Mouse (Mus musculus): Measurements from ENCODE around the gene Bahcc1. TPM values are rescaled to one million over a fixed set of nuclear protein-coding genes. Genes with fewer than 3 reads are reported as not detected.

Bahcc1 gene
- polyA plus RNA-seq, 1 experiment: not detected

DNA sequence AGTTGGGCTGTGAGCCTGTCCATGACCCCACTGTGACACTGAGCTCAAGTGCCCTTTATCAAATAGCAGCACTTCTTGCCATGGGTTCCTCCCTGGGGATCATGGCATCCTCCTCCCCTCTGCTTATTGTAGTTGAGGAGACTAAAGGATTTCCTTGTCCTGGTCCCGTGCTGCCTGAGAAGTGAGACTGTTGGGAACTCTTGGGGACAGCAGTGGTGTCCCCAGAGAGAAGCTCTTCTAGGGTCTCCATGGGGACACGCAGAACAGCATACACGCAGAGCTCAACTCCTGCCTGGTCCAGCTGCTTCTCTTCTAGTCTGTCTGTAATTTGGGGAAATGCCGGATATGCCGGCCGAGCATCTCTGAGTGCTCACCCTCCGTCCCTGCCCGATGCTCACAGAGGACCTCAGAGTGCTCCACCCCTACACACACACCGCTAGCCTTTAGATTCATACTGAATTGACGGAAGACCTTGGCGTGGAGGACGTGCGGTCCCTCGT lies 33.6 kb downstream of the Bahcc1 start:
- Histone ChIP-seq H3K4me1 (ENCODE audit: control insufficient read depth, insufficient read depth, low read length) (peaks cover 63% of the 10 kb centered on the region), H3K4me3 (ENCODE audit: insufficient read depth, low read depth, low read length) (no peak overlapping the region), H3K27ac (ENCODE audit: insufficient read depth, low read depth, low read length) (no peak overlapping the region)
- 88% methylated on average over 14 of the region's 14 CpGs for WGBS
- TF ChIP-seq POLR2A (IDR thresholded peaks at IDR 0.05; ENCODE audit: insufficient read depth, low read depth, low read length) (no peak), CTCF (IDR thresholded peaks at IDR 0.05; ENCODE audit: insufficient read depth, low read depth, low read length) (no peak)

DNA sequence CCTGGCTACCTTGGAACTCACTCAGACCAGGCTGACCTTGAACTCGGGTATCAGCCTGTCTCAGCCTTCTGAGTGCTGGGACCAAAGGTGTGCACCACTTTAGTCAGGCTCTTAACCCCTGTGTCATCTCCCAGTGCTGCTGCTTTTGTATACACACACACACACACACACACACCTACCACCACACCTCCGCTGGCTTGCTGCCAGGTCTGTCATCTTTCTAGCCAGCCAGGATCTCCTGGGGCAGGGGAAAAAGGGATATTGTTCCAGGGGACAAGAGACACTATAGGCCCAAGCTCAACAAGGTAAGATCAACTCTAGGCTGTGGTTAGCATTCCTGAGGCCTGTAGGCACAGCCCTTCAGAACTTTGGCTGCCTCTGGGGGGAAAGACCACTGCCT lies 34.5 kb downstream of the Bahcc1 start:
- TF ChIP-seq CTCF (IDR thresholded peaks at IDR 0.05; ENCODE audit: insufficient read depth, low read depth, low read length) (no peak), POLR2A (IDR thresholded peaks at IDR 0.05; ENCODE audit: insufficient read depth, low read depth, low read length) (no peak)
- 95% methylated on average over 2 of the region's 2 CpGs for WGBS
- Histone ChIP-seq H3K27ac (ENCODE audit: insufficient read depth, low read depth, low read length) (no peak overlapping the region), H3K4me3 (ENCODE audit: insufficient read depth, low read depth, low read length) (no peak overlapping the region), H3K4me1 (ENCODE audit: control insufficient read depth, insufficient read depth, low read length) (peaks cover 53% of the 10 kb centered on the region)

DNA sequence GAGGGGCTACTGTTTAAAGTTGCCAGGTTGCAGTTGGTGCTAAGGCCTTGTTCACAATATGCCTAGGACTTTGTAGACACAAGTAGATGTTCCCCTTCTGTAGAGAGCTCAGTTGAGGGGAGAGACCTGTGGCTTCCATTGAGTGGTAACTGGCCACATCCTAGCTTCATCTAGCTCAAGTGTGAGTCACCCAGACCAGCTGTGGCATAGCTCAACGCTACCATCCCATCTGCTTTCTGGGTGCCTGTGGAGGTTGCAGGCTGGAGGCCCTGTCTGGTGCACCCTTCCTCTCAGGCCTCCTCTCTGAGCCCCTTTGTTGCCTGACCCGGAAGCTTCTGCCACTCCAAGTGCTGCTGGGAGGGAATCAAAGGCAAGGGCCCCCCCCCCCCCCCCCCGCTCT lies 34.9 kb downstream of the Bahcc1 start:
- peaks cover 49% of the 10 kb centered on the region for H3K4me1 ChIP-seq (ENCODE audit: control insufficient read depth, insufficient read depth, low read length)
- H3K27ac ChIP-seq (ENCODE audit: insufficient read depth, low read depth, low read length): no peak overlapping the region
- H3K4me3 ChIP-seq (ENCODE audit: insufficient read depth, low read depth, low read length): no peak overlapping the region
- 29% methylated on average over 3 of the region's 3 CpGs for WGBS
- TF ChIP-seq CTCF (IDR thresholded peaks at IDR 0.05; ENCODE audit: insufficient read depth, low read depth, low read length) (no peak), POLR2A (IDR thresholded peaks at IDR 0.05; ENCODE audit: insufficient read depth, low read depth, low read length) (no peak)

DNA sequence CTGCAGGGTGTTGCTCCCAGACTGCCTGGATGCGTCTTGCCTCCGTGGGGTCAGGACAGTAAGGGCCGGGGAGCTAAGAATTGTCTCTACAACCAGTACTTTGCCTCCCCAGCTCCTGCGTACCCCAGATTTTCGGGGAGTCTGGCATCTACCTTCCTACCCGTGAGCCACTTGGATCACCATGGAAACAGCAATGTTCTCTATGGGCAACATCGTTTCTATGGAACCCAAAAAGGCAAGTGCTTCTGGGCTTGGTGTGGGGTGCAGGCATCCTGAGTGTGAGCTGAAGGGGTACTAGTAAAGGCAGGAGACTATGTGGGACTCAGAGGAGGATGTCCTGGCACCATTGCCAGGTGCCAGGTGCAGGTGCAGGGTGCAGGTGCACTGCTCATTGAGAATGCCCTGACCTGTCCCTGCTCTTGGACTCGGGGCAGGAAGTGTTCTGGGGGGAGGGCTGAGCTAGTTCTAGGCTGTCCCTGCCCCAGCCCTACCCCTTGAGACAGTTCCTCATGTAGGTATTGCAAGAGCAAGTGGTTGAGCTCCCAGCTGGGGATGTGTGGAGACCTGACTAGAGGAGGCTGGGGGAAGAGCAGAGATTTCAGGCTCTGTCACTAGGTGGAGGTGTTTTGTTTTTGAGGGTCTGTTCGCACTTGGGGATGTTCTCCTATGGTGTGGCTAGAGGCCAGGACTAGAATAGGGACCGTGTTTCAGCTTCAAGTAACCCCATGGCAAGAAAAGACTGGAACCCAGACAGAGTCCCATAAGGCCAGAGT lies 35.6 kb downstream of the Bahcc1 start:
- 40% methylated on average over 10 of the region's 10 CpGs for WGBS
- TF ChIP-seq CTCF (IDR thresholded peaks at IDR 0.05; ENCODE audit: insufficient read depth, low read depth, low read length): no peak; the same call in 1 of the 2 replicates
- no peak for TF ChIP-seq POLR2A (IDR thresholded peaks at IDR 0.05; ENCODE audit: insufficient read depth, low read depth, low read length)
- Histone ChIP-seq H3K27ac (ENCODE audit: insufficient read depth, low read depth, low read length) (peak overlapping the region; percentile 43; the same call in 1 of the 2 replicates), H3K4me1 (ENCODE audit: control insufficient read depth, insufficient read depth, low read length) (peaks cover 45% of the 10 kb centered on the region), H3K4me3 (ENCODE audit: insufficient read depth, low read depth, low read length) (no peak overlapping the region)

DNA sequence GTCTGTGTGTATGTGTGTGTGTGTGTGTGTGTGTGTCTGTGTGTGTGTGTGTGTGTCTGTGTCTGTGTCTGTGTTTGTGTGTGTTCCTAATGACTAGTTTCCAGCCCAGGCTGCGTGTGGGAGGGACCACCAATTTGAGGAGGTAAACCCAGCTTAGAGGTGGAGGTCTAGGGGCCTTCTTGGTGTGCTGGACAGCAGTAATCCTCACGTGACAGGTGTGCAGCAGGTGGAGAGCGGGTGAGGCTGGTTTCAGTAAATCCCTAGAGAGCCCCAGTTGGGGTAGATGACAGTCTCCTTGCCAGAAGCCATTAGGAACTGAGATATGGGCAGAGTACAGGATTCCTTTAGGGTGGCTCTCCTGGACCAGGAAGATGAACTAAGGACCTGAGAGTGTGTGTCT lies 36.3 kb downstream of the Bahcc1 start:
- WGBS: 86% methylated on average over 3 of the region's 3 CpGs
- TF ChIP-seq CTCF (IDR thresholded peaks at IDR 0.05; ENCODE audit: insufficient read depth, low read depth, low read length) (no peak), POLR2A (IDR thresholded peaks at IDR 0.05; ENCODE audit: insufficient read depth, low read depth, low read length) (no peak)
- Histone ChIP-seq H3K4me1 (ENCODE audit: control insufficient read depth, insufficient read depth, low read length) (peaks cover 39% of the 10 kb centered on the region), H3K27ac (ENCODE audit: insufficient read depth, low read depth, low read length) (no peak overlapping the region), H3K4me3 (ENCODE audit: insufficient read depth, low read depth, low read length) (no peak overlapping the region)

DNA sequence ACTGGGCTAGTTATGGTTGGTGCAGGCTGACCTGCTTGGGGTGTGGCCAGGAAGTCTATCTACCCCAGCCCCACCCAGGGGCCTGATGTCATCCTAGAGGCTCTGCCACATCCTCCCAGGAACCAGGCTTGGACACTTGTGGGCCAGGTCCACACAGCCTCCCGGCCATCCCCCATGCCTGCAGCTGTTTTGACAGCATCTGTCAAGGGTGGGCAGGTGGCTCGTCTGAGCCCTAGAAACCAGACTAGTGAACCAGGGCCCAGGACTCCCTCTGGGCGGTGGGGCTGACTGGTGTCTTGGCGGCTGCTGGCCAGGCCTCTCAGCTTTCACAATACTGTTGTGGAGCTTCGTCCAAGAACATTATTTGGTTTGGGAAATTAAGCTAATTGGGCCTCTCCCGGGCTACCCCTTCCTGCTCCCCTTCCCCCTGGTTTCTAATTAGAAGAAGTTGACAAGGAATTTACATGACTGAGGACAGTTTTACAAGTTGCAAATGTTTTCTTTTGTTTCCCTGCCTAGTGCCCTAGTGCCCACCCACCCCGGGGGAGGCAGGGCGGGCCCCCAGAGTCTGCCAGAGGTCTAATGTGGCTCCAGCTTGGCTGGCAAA lies 36.9 kb downstream of the Bahcc1 start:
- peaks cover 35% of the 10 kb centered on the region for H3K4me1 ChIP-seq (ENCODE audit: control insufficient read depth, insufficient read depth, low read length)
- TF ChIP-seq POLR2A (IDR thresholded peaks at IDR 0.05; ENCODE audit: insufficient read depth, low read depth, low read length): no peak
- no peak for TF ChIP-seq CTCF (IDR thresholded peaks at IDR 0.05; ENCODE audit: insufficient read depth, low read depth, low read length)
- no peak overlapping the region for H3K4me3 ChIP-seq (ENCODE audit: insufficient read depth, low read depth, low read length)
- no peak overlapping the region for H3K27ac ChIP-seq (ENCODE audit: insufficient read depth, low read depth, low read length)
- WGBS: 46% methylated on average over 8 of the region's 8 CpGs

DNA sequence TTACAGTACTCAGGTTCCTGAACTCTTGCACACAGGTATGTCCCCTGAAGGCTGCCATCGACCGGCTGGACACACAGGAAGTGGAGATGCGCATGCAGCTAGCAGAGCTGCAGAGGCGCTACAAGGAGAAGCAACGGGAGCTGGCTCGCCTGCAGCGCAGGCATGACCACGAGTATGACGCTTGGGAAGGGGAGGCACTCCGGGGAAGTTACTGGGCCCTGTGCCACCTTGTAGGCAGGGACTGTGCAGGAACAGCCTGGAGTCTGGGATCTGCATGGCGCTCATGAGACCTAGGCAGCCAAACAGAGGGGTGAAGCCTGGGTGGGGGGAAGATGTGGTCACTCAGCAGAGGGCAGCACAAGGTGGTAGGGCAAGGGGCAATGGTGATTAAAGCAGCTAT lies 46.6 kb downstream of the Bahcc1 start:
- no peak for TF ChIP-seq POLR2A (IDR thresholded peaks at IDR 0.05; ENCODE audit: insufficient read depth, low read depth, low read length)
- no peak for TF ChIP-seq CTCF (IDR thresholded peaks at IDR 0.05; ENCODE audit: insufficient read depth, low read depth, low read length)
- Histone ChIP-seq H3K4me3 (ENCODE audit: insufficient read depth, low read depth, low read length) (no peak overlapping the region), H3K4me1 (ENCODE audit: control insufficient read depth, insufficient read depth, low read length) (peaks cover 19% of the 10 kb centered on the region), H3K27ac (ENCODE audit: insufficient read depth, low read depth, low read length) (no peak overlapping the region)
- 62% methylated on average over 11 of the region's 11 CpGs for WGBS

DNA sequence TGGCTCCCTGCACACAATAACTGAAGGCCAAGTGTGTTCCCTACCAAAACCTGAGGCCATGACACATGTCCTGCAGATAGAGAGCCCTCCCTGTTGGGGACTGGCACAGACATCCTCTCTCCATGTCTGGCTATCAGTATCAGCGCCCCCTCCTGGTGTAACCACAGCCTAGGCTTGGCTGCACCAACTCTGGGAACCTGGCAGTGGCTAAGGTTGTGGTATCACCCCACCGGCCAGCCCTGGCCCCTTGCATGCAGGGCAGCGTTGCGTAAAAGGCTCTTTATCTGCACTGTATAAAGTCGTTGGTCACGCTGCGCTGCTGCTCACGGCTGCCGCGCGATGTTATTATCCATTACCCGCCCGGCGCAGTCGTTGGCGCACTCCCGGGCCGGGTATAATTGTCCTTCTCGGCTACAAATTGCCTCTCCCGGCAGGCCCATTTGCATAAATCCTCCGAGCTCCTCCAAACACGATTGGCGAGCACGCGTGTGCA lies 47.6 kb downstream of the Bahcc1 start:
- Histone ChIP-seq H3K4me1 (ENCODE audit: control insufficient read depth, insufficient read depth, low read length) (peaks cover 19% of the 10 kb centered on the region), H3K4me3 (ENCODE audit: insufficient read depth, low read depth, low read length) (no peak overlapping the region), H3K27ac (ENCODE audit: insufficient read depth, low read depth, low read length) (no peak overlapping the region)
- 35% methylated on average over 25 of the region's 25 CpGs for WGBS
- TF ChIP-seq CTCF (IDR thresholded peaks at IDR 0.05; ENCODE audit: insufficient read depth, low read depth, low read length) (peak; percentile 30; the same call in 1 of the 2 replicates), POLR2A (IDR thresholded peaks at IDR 0.05; ENCODE audit: insufficient read depth, low read depth, low read length) (no peak)

DNA sequence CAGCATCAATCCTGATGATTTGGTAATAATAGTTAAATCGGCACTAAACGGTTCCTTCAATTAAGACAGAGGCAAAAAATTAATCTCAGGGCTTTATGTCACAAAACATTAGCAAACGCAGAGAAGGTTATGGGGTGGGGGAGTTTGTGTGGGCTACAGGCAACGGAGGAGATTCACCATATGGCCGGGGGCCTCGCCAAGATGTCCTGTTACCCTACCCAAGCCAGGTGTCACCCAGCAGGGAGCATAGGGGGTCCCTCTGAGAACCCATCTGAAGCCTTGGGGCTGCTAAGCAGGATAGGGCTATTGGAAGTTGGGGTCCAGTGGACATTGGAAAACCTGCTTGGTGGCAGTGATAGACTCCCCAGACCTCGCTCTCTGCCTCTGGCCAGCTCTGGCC lies 48.0 kb downstream of the Bahcc1 start:
- peaks cover 19% of the 10 kb centered on the region for H3K4me1 ChIP-seq (ENCODE audit: control insufficient read depth, insufficient read depth, low read length)
- 66% methylated on average over 7 of the region's 7 CpGs for WGBS
- TF ChIP-seq POLR2A (IDR thresholded peaks at IDR 0.05; ENCODE audit: insufficient read depth, low read depth, low read length) (no peak), CTCF (IDR thresholded peaks at IDR 0.05; ENCODE audit: insufficient read depth, low read depth, low read length) (no peak)
- H3K27ac ChIP-seq (ENCODE audit: insufficient read depth, low read depth, low read length): no peak overlapping the region
- H3K4me3 ChIP-seq (ENCODE audit: insufficient read depth, low read depth, low read length): no peak overlapping the region
